Comparison of ENCODE assay signal across 7 mouse cellular contexts in the genomic region with DNA sequence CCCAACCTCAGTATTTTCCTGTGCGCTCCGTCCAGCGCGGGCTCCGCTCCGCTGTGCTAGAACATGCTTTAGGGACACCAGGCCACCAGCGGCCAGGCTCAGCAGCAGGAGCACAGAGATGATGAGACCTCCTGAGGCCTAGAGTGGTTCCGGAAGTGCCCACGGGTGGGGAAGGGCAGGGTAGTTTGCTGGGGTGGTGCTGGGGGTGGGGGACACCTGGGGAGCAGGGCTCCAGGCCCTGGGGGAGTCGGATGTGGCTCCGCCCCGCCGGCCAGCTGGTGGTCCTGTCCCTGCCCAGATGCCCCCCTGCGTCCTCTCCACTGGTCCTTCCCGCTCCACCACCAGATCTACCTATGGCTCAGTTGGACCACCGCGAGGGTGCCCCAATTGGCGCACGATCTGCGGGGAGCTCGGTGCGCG. TPM values are rescaled to one million over a fixed set of nuclear protein-coding genes. Genes with fewer than 3 reads are reported as not detected.
DNase-seq lines count a peak whose midpoint lies in the region; ATAC-seq lines count a peak whose summit lies in the region.

No protein-coding gene starts in this region.

- peak; percentile 49 for DNase-seq in ovary, postnatal 36 days (ENCODE audit: low spot score)
- DNase-seq in ovary, adult 18-20 months (ENCODE audit: low spot score): no peak
- DNase-seq in embryonic facial prominence, embryonic 14.5 days (ENCODE audit: low spot score): peak; percentile 48
- peak; percentile 68 for DNase-seq in thymus, postnatal 4 days
- DNase-seq in layer of hippocampus, postnatal 25 days (ENCODE audit: extremely low spot score in 1 of 2, low spot score in 1 of 2): no peak

- peak overlapping the region; percentile 94 for H3K4me2 ChIP-seq in embryonic facial prominence, embryonic 14.5 days (ENCODE audit: low read depth, low read length)
- peak overlapping the region; percentile 97 for H3K4me2 ChIP-seq in intestine, embryonic 16.5 days (ENCODE audit: low read depth, low read length)
- H3K4me2 ChIP-seq in midbrain, embryonic 13.5 days (replicated peaks): peak overlapping the region; percentile 76

- no peak overlapping the region for H3K27ac ChIP-seq in embryonic facial prominence, embryonic 14.5 days (replicated peaks; ENCODE audit: low read depth, low read length)
- H3K27ac ChIP-seq in intestine, embryonic 16.5 days (ENCODE audit: low read length): no peak overlapping the region
- H3K27ac ChIP-seq in midbrain, embryonic 13.5 days: no peak overlapping the region

- no peaks in the 10 kb centered on the region for H3K9me3 ChIP-seq in embryonic facial prominence, embryonic 14.5 days (ENCODE audit: control insufficient read depth, low read length)
- no peaks in the 10 kb centered on the region for H3K9me3 ChIP-seq in intestine, embryonic 16.5 days (ENCODE audit: control insufficient read depth, low read length)
- H3K9me3 ChIP-seq in midbrain, embryonic 13.5 days: no peaks in the 10 kb centered on the region

- 0 out of 2 replicates have a peak, but pooled peaks cover 4% of the 10 kb centered on the region for H3K27me3 ChIP-seq in embryonic facial prominence, embryonic 14.5 days (replicated peaks; ENCODE audit: control insufficient read depth, insufficient read depth, low read length)
- H3K27me3 ChIP-seq in intestine, embryonic 16.5 days (replicated peaks; ENCODE audit: control insufficient read depth, insufficient read depth, low read length): no peaks in the 10 kb centered on the region; the same call in 1 of the 2 replicates
- peaks cover 25% of the 10 kb centered on the region for H3K27me3 ChIP-seq in midbrain, embryonic 13.5 days

- 3% methylated on average over 19 of the region's 23 CpGs for WGBS in embryonic facial prominence, embryonic 14.5 days
- 4% methylated on average over 23 of the region's 23 CpGs for WGBS in intestine, embryonic 16.5 days
- WGBS in midbrain, embryonic 13.5 days: 1% methylated on average over 22 of the region's 23 CpGs

- ATAC-seq in embryonic facial prominence, embryonic 14.5 days (ENCODE audit: low read depth): peak; percentile 62
- ATAC-seq in intestine, embryonic 16.5 days: peak; percentile 71
- ATAC-seq in midbrain, embryonic 13.5 days: peak; percentile 64

- 0 out of 2 replicates have a peak, but pooled peaks cover 7% of the 10 kb centered on the region for H3K4me1 ChIP-seq in embryonic facial prominence, embryonic 14.5 days (ENCODE audit: control insufficient read depth, insufficient read depth, low read length)
- peaks cover 11% of the 10 kb centered on the region for H3K4me1 ChIP-seq in intestine, embryonic 16.5 days (ENCODE audit: control insufficient read depth, insufficient read depth, low read length)
- H3K4me1 ChIP-seq in midbrain, embryonic 13.5 days (replicated peaks): peaks cover 11% of the 10 kb centered on the region

- H3K4me3 ChIP-seq in embryonic facial prominence, embryonic 14.5 days (ENCODE audit: low read depth, low read length): peak overlapping the region; percentile 44
- H3K4me3 ChIP-seq in intestine, embryonic 16.5 days (ENCODE audit: low read length): peak overlapping the region; percentile 53
- peak overlapping the region; percentile 43 for H3K4me3 ChIP-seq in midbrain, embryonic 13.5 days (replicated peaks)

- no peaks in the 10 kb centered on the region for H3K36me3 ChIP-seq in embryonic facial prominence, embryonic 14.5 days (ENCODE audit: control insufficient read depth, insufficient read depth, low read length)
- H3K36me3 ChIP-seq in intestine, embryonic 16.5 days (ENCODE audit: control insufficient read depth, insufficient read depth, low read length): no peaks in the 10 kb centered on the region
- no peaks in the 10 kb centered on the region for H3K36me3 ChIP-seq in midbrain, embryonic 13.5 days

- peak overlapping the region; percentile 67 for H3K9ac ChIP-seq in embryonic facial prominence, embryonic 14.5 days (ENCODE audit: low read depth, low read length)
- H3K9ac ChIP-seq in intestine, embryonic 16.5 days (ENCODE audit: low read depth, low read length): peak overlapping the region; percentile 68
- peak overlapping the region; percentile 57 for H3K9ac ChIP-seq in midbrain, embryonic 13.5 days (replicated peaks)

RNA-seq across cellular contexts. Expression of a gene that starts 3.5 kb away (rescaled TPM):
- polyA plus RNA-seq in embryonic facial prominence, embryonic 14.5 days (2014; fragmentation: Nextera tagmentation; extraction: Ambion mirVana): 0.07 and 0.17 TPM in 2 replicates
- not detected in 2 replicates for polyA plus RNA-seq in intestine, embryonic 16.5 days (2015; fragmentation: Nextera tagmentation; extraction: Ambion mirVana)
- 0.07 TPM in 1 of 2 replicates, not detected in the other for polyA plus RNA-seq in midbrain, embryonic 13.5 days (2015; fragmentation: Nextera tagmentation; extraction: Ambion mirVana)
- under 1 TPM; 0.21 to 0.66 TPM for total RNA-seq in layer of hippocampus, postnatal 25 days (2021)

RNA-seq across cellular contexts. Expression of a gene that starts 7.9 kb away (rescaled TPM):
- polyA plus RNA-seq in embryonic facial prominence, embryonic 14.5 days (2014; fragmentation: Nextera tagmentation; extraction: Ambion mirVana): 1.1 and 1.4 TPM in 2 replicates
- 0.68 TPM in 1 of 2 replicates, not detected in the other for polyA plus RNA-seq in intestine, embryonic 16.5 days (2015; fragmentation: Nextera tagmentation; extraction: Ambion mirVana)
- polyA plus RNA-seq in midbrain, embryonic 13.5 days (2015; fragmentation: Nextera tagmentation; extraction: Ambion mirVana): 0.58 and 0.73 TPM in 2 replicates
- total RNA-seq in layer of hippocampus, postnatal 25 days (2021): not detected

RNA-seq across cellular contexts. Expression of a gene that starts 10.3 kb away (rescaled TPM):
- polyA plus RNA-seq in embryonic facial prominence, embryonic 14.5 days (2014; fragmentation: Nextera tagmentation; extraction: Ambion mirVana): 0.24 TPM in 1 of 2 replicates, not detected in the other
- polyA plus RNA-seq in intestine, embryonic 16.5 days (2015; fragmentation: Nextera tagmentation; extraction: Ambion mirVana): 0.29 and 0.51 TPM in 2 replicates
- polyA plus RNA-seq in midbrain, embryonic 13.5 days (2015; fragmentation: Nextera tagmentation; extraction: Ambion mirVana): 0.35 TPM in 1 of 2 replicates, not detected in the other
- total RNA-seq in layer of hippocampus, postnatal 25 days (2021): 1 to 10 TPM in 1 of 2 experiments, under 1 TPM in 1; 0.64 to 1.1 TPM

RNA-seq across cellular contexts. Expression of a gene that starts 14.5 kb away (rescaled TPM):
- 53.6 and 72.3 TPM in 2 replicates for polyA plus RNA-seq in embryonic facial prominence, embryonic 14.5 days (2014; fragmentation: Nextera tagmentation; extraction: Ambion mirVana)
- 23.5 and 25.4 TPM in 2 replicates for polyA plus RNA-seq in intestine, embryonic 16.5 days (2015; fragmentation: Nextera tagmentation; extraction: Ambion mirVana)
- polyA plus RNA-seq in midbrain, embryonic 13.5 days (2015; fragmentation: Nextera tagmentation; extraction: Ambion mirVana): 22.7 and 29.5 TPM in 2 replicates
- 1 to 10 TPM; 1.4 to 2.1 TPM for total RNA-seq in layer of hippocampus, postnatal 25 days (2021)

RNA-seq across cellular contexts. Expression of a gene that starts 17.9 kb away (rescaled TPM):
- 28.3 and 53.3 TPM in 2 replicates for polyA plus RNA-seq in embryonic facial prominence, embryonic 14.5 days (2014; fragmentation: Nextera tagmentation; extraction: Ambion mirVana)
- 252 and 271 TPM in 2 replicates for polyA plus RNA-seq in intestine, embryonic 16.5 days (2015; fragmentation: Nextera tagmentation; extraction: Ambion mirVana)
- 15.1 and 17.1 TPM in 2 replicates for polyA plus RNA-seq in midbrain, embryonic 13.5 days (2015; fragmentation: Nextera tagmentation; extraction: Ambion mirVana)
- 100 to 1,000 TPM; 323 to 356 TPM for total RNA-seq in layer of hippocampus, postnatal 25 days (2021)

Comparison
In these comparisons a context has a peak if more than half of its experiments do, and no peak if none do; other contexts are left out.
1. DNase-seq: peak in ovary, postnatal 36 days (single experiment), embryonic facial prominence, embryonic 14.5 days (single experiment) and thymus, postnatal 4 days (single experiment); none in ovary, adult 18-20 months (single experiment) and layer of hippocampus, postnatal 25 days (0 of 2).
2. Peak in every context shown above with its lines, with median percentiles within 50 percentile points of each other: ATAC-seq, H3K4me2 ChIP-seq, H3K4me3 ChIP-seq and H3K9ac ChIP-seq.